In genomic region chr17:34121172-34121878, GRCm38 (mm10) we compare ENCODE assay signal across 8 mouse cellular contexts. TPM values are rescaled to one million over a fixed set of nuclear protein-coding genes. Genes with fewer than 3 reads are reported as not detected.
DNase-seq lines count a peak whose midpoint lies in the region; ATAC-seq lines count a peak whose summit lies in the region.

No protein-coding gene starts in this region.

- H3K27me3 ChIP-seq in hindbrain, embryonic 15.5 days, result no peaks in the 10 kb centered on the region

- peak overlapping the region; percentile 93 for H3K9ac ChIP-seq in hindbrain, embryonic 15.5 days

- H3K79me2 ChIP-seq in macrophage (ENCODE audit: inconsistent target), result peaks cover 78% of the 10 kb centered on the region

- no peaks in the 10 kb centered on the region for H3K9me3 ChIP-seq in hindbrain, embryonic 15.5 days

- under 1% methylated on average over 31 of the region's 35 CpGs for WGBS in hindbrain, embryonic 15.5 days
- WGBS in macrophage (ENCODE audit: missing documents), result under 1% methylated on average over 35 of the region's 35 CpGs

- peak overlapping the region; percentile 88 for H3K4me2 ChIP-seq in hindbrain, embryonic 15.5 days

- peak overlapping the region; percentile 100 for H3K27ac ChIP-seq in hindbrain, embryonic 15.5 days (replicated peaks)
- peak overlapping the region; percentile 100 for H3K27ac ChIP-seq in macrophage

- H3K4me1 ChIP-seq in hindbrain, embryonic 15.5 days (replicated peaks), result peaks cover 36% of the 10 kb centered on the region

- H3K36me3 ChIP-seq in hindbrain, embryonic 15.5 days, result peaks cover 7% of the 10 kb centered on the region; the same call in 1 of the 2 replicates
- H3K36me3 ChIP-seq in macrophage (ENCODE audit: inconsistent target), result peaks cover 6% of the 10 kb centered on the region; the same call in 1 of the 2 replicates

- peak; percentile 25 for ATAC-seq in hindbrain, embryonic 15.5 days (ENCODE audit: low FRiP score, low read depth)

- DNase-seq in NIH3T3 (ENCODE audit: low read depth), result peak; percentile 99
- DNase-seq in cerebellum, adult 9-11 months, result peak; percentile 92
- peak; percentile 75 to 77 for DNase-seq in frontal cortex, postnatal 25 days (ENCODE audit: low spot score in 2 of 2)
- DNase-seq in left cerebral cortex, adult 18-20 months (ENCODE audit: low spot score in 2 of 2), result peak; percentile 86 to 92
- DNase-seq in right cerebral cortex, postnatal 25 days, result peak; percentile 91
- peak; percentile 81 for DNase-seq in urinary bladder, postnatal 25 days (ENCODE audit: low spot score)

- H3K4me3 ChIP-seq in hindbrain, embryonic 15.5 days, result peak overlapping the region; percentile 70
- H3K4me3 ChIP-seq in macrophage (ENCODE audit: inconsistent target), result peak overlapping the region; percentile 84

RNA-seq across cellular contexts. Expression of gene Brd2, which starts 1.1 kb away (rescaled TPM):
- 122 and 144 TPM in 2 replicates for polyA plus RNA-seq in hindbrain, embryonic 15.5 days (2015; fragmentation: Nextera tagmentation; extraction: Ambion mirVana)
- total RNA-seq in left cerebral cortex, adult 18-20 months (2021), result 100 to 1,000 TPM; 177 to 179 TPM
- total RNA-seq in macrophage (2018; cell fraction: chromatin; rRNA removed), result 1,000 to 10,000 TPM in 10 of 26 experiments, 100 to 1,000 TPM in 16; 551 to 1,905 (median 901) TPM
- 100 to 1,000 TPM; 172 to 417 (median 260) TPM for total RNA-seq in macrophage (2018; cell fraction: cytosol; rRNA removed)
- 1,000 to 10,000 TPM in 5 of 26 experiments, 100 to 1,000 TPM in 21; 415 to 1,213 (median 670) TPM for total RNA-seq in macrophage (2018; cell fraction: nucleus; rRNA removed)
- 130 to 435 TPM (median 155 TPM) in 3 replicates for polyA plus RNA-seq in macrophage (2018)

RNA-seq across cellular contexts. Expression of gene H2-DMa, which starts 2.0 kb away (rescaled TPM):
- 19.4 and 19.8 TPM in 2 replicates for polyA plus RNA-seq in hindbrain, embryonic 15.5 days (2015; fragmentation: Nextera tagmentation; extraction: Ambion mirVana)
- 10 to 100 TPM; 22.3 to 26.5 TPM for total RNA-seq in left cerebral cortex, adult 18-20 months (2021)
- total RNA-seq in macrophage (2018; cell fraction: chromatin; rRNA removed), result 10 to 100 TPM; 26.4 to 64.6 (median 44.4) TPM
- total RNA-seq in macrophage (2018; cell fraction: cytosol; rRNA removed), result 10 to 100 TPM; 21.2 to 68.5 (median 39.5) TPM
- 100 to 1,000 TPM in 6 of 26 experiments, 10 to 100 TPM in 20; 42.2 to 142 (median 72.5) TPM for total RNA-seq in macrophage (2018; cell fraction: nucleus; rRNA removed)
- polyA plus RNA-seq in macrophage (2018), result 19.1 to 57.0 TPM (median 47.3 TPM) in 3 replicates

RNA-seq across cellular contexts. Expression of gene H2-DMb2, which starts 21.8 kb away (rescaled TPM):
- 0.20 and 0.38 TPM in 2 replicates for polyA plus RNA-seq in hindbrain, embryonic 15.5 days (2015; fragmentation: Nextera tagmentation; extraction: Ambion mirVana)
- 1 to 10 TPM; 1.2 to 1.8 TPM for total RNA-seq in left cerebral cortex, adult 18-20 months (2021)
- total RNA-seq in macrophage (2018; cell fraction: chromatin; rRNA removed), result 1 to 10 TPM in 14 of 26 experiments, under 1 TPM in 3, not detected in 9; 0.70 to 4.6 (median 1.7) TPM
- total RNA-seq in macrophage (2018; cell fraction: cytosol; rRNA removed), result 1 to 10 TPM in 25 of 26 experiments, under 1 TPM in 1; 0.99 to 2.2 (median 1.5) TPM
- total RNA-seq in macrophage (2018; cell fraction: nucleus; rRNA removed), result 1 to 10 TPM in 14 of 26 experiments, under 1 TPM in 9, not detected in 3; 0.40 to 3.0 (median 1.3) TPM
- polyA plus RNA-seq in macrophage (2018), result 1.2 to 2.2 TPM (median 1.8 TPM) in 3 replicates

RNA-seq across cellular contexts. Expression of gene H2-Oa, which starts 29.2 kb away (rescaled TPM):
- 0.14 TPM in 1 of 2 replicates, not detected in the other for polyA plus RNA-seq in hindbrain, embryonic 15.5 days (2015; fragmentation: Nextera tagmentation; extraction: Ambion mirVana)
- not detected for total RNA-seq in left cerebral cortex, adult 18-20 months (2021)
- under 1 TPM in 3 of 26 experiments, not detected in 23; 0.59 to 0.91 (median 0.63) TPM for total RNA-seq in macrophage (2018; cell fraction: chromatin; rRNA removed)
- total RNA-seq in macrophage (2018; cell fraction: cytosol; rRNA removed), result 1 to 10 TPM in 6 of 26 experiments, under 1 TPM in 20; 0.36 to 1.5 (median 0.80) TPM
- total RNA-seq in macrophage (2018; cell fraction: nucleus; rRNA removed), result 1 to 10 TPM in 8 of 26 experiments, under 1 TPM in 9, not detected in 9; 0.58 to 1.5 (median 0.87) TPM
- 0.25 to 1.4 TPM (median 0.62 TPM) in 3 replicates for polyA plus RNA-seq in macrophage (2018)

RNA-seq across cellular contexts. Expression of gene H2-DMb1, which starts 31.5 kb away (rescaled TPM):
- 0.79 and 1.1 TPM in 2 replicates for polyA plus RNA-seq in hindbrain, embryonic 15.5 days (2015; fragmentation: Nextera tagmentation; extraction: Ambion mirVana)
- total RNA-seq in left cerebral cortex, adult 18-20 months (2021), result 1 to 10 TPM; 2.2 to 2.7 TPM
- total RNA-seq in macrophage (2018; cell fraction: chromatin; rRNA removed), result 10 to 100 TPM in 8 of 26 experiments, 1 to 10 TPM in 18; 1.2 to 20.1 (median 8.1) TPM
- 10 to 100 TPM; 27.0 to 79.7 (median 49.7) TPM for total RNA-seq in macrophage (2018; cell fraction: cytosol; rRNA removed)
- total RNA-seq in macrophage (2018; cell fraction: nucleus; rRNA removed), result 10 to 100 TPM; 11.2 to 50.6 (median 30.8) TPM
- 26.4 to 54.6 TPM (median 34.2 TPM) in 3 replicates for polyA plus RNA-seq in macrophage (2018)

Comparison
In these comparisons a context has a peak if more than half of its experiments do, and no peak if none do; other contexts are left out.
1. Peak in every context shown above with its lines: DNase-seq, ATAC-seq, H3K4me3 ChIP-seq and H3K27ac ChIP-seq.